Mouse (Mus musculus) testis, adult 2 months (tissue): ENCODE results near the gene Lrp11.

Experiments
- CTCF ChIP-seq: fragments of 200-500 bp; IDR thresholded peaks from 2 replicates; pipeline ENCODE4 v1.5.1; 2012; ENCODE audit warnings: low read depth, mild to moderate bottlenecking, inconsistent platforms, low read length, moderate library complexity; ENCODE audit not compliant: control insufficient read depth, insufficient read depth, insufficient replicate concordance
- POLR2A ChIP-seq: fragments of 200-500 bp; IDR thresholded peaks from 2 replicates; pipeline ENCODE4 v1.6.1; 2012; ENCODE audit warnings: low read depth, mild to moderate bottlenecking, inconsistent platforms, low read length, moderate library complexity; ENCODE audit not compliant: control insufficient read depth

- TF ChIP-seq POLR2A (no peak), CTCF (no peak)
Observed at GRCm38 (mm10) chr10:7664889-7665288, 75.3 kb downstream of the Lrp11 start.
